Mouse (Mus musculus) gastrocnemius, adult 8-10 months (tissue): Measurements from ENCODE around the gene Rtkn. TPM values are rescaled to one million over a fixed set of nuclear protein-coding genes. Genes with fewer than 3 reads are reported as not detected.
"Not testable (repeated sequence)": the region's sequence is repeated elsewhere in the genome, so short reads cannot be mapped to it uniquely, and the experiment has no call there.

Source experiments
- DNase-seq, 2 experiments: peaks; one replicate each; pipeline ENCODE4 v3.0.0; 2022; ENCODE audit warnings: low spot score in 2 of 2
- total RNA-seq, 4 experiments: library from RNA; stranded (reverse); gene quantifications; 2 replicates each; pipeline ENCODE4 v1.2.4; 2022

The Rtkn gene
- total RNA-seq, 4 experiments from 2014 or later: 9.0 to 12.2 (median 10.9) TPM

GRCm38 (mm10) chr6:83137576-83137950 lies 2.3 kb downstream of the Rtkn start:
- DNase-seq: peak; percentile 87 to 89

- DNase-seq: no peak
Observed at GRCm38 (mm10) chr6:83138056-83138455, 2.8 kb downstream of the Rtkn start.

GRCm38 (mm10) chr6:83140044-83140443 lies 4.8 kb downstream of the Rtkn start:
- no peak for DNase-seq

GRCm38 (mm10) chr6:83141636-83142035 lies 6.4 kb downstream of the Rtkn start:
- no peak for DNase-seq

GRCm38 (mm10) chr6:83142211-83142731 lies 7.0 kb downstream of the Rtkn start:
- DNase-seq: no peak

GRCm38 (mm10) chr6:83142886-83143285 lies 7.6 kb downstream of the Rtkn start:
- DNase-seq: no peak

GRCm38 (mm10) chr6:83145209-83145608 lies 9.9 kb downstream of the Rtkn start:
- DNase-seq: no peak

- DNase-seq: no peak
Observed at GRCm38 (mm10) chr6:83145805-83146204, 10.5 kb downstream of the Rtkn start.

GRCm38 (mm10) chr6:83147280-83147679 lies 12.0 kb downstream of the Rtkn start:
- DNase-seq: no peak

GRCm38 (mm10) chr6:83151721-83152120 lies 16.5 kb downstream of the Rtkn start:
- DNase-seq: no peak

GRCm38 (mm10) chr6:83153038-83153437 lies 17.8 kb downstream of the Rtkn start:
- DNase-seq: no peak

- no peak for DNase-seq
Observed at GRCm38 (mm10) chr6:83153485-83153884, 18.2 kb downstream of the Rtkn start.

GRCm38 (mm10) chr6:83155552-83156238 lies 20.4 kb downstream of the Rtkn start:
- DNase-seq: no peak

GRCm38 (mm10) chr6:83156259-83156684 lies 21.0 kb downstream of the Rtkn start, which contains the start of the genes Wdr54 and 1700003E16Rik:
TSS of gene Wdr54 (minus strand) at chr6:83156397.
TSS of gene 1700003E16Rik (plus strand) at chr6:83156404.
- no peak for DNase-seq

GRCm38 (mm10) chr6:83159456-83159855 lies 24.2 kb downstream of the Rtkn start:
- DNase-seq: not testable (repeated sequence)

- no peak for DNase-seq
Observed at GRCm38 (mm10) chr6:83161442-83161841, 26.2 kb downstream of the Rtkn start.

GRCm38 (mm10) chr6:83161921-83162641 lies 26.8 kb downstream of the Rtkn start:
- DNase-seq: no peak

- peak in 1 of 2 experiments; percentile 37 for DNase-seq
Observed at GRCm38 (mm10) chr6:83162701-83163100, 27.4 kb downstream of the Rtkn start.

GRCm38 (mm10) chr6:83165026-83165606 lies 29.9 kb downstream of the Rtkn start:
- DNase-seq: no peak

GRCm38 (mm10) chr6:83165607-83166242 lies 30.5 kb downstream of the Rtkn start, which contains the start of gene Dctn1:
TSS of gene Dctn1 (plus strand) at chr6:83165920.
- DNase-seq: peak; percentile 89 to 93

GRCm38 (mm10) chr6:83166243-83166630 lies 31.0 kb downstream of the Rtkn start:
- no peak for DNase-seq

GRCm38 (mm10) chr6:83169872-83170271 lies 34.6 kb downstream of the Rtkn start:
- DNase-seq: no peak
